Mouse (Mus musculus) B cell, adult 67 days (primary cell): ENCODE data around the gene Lin28b. TPM values are rescaled to one million over a fixed set of nuclear protein-coding genes. Genes with fewer than 3 reads are reported as not detected.

Experiments
- total RNA-seq, 2 experiments: library from RNA; stranded (reverse); gene quantifications; 4 replicates each; pipeline ENCODE4 v1.2.4; 2023

Gene Lin28b
- total RNA-seq, result not detected

DNA sequence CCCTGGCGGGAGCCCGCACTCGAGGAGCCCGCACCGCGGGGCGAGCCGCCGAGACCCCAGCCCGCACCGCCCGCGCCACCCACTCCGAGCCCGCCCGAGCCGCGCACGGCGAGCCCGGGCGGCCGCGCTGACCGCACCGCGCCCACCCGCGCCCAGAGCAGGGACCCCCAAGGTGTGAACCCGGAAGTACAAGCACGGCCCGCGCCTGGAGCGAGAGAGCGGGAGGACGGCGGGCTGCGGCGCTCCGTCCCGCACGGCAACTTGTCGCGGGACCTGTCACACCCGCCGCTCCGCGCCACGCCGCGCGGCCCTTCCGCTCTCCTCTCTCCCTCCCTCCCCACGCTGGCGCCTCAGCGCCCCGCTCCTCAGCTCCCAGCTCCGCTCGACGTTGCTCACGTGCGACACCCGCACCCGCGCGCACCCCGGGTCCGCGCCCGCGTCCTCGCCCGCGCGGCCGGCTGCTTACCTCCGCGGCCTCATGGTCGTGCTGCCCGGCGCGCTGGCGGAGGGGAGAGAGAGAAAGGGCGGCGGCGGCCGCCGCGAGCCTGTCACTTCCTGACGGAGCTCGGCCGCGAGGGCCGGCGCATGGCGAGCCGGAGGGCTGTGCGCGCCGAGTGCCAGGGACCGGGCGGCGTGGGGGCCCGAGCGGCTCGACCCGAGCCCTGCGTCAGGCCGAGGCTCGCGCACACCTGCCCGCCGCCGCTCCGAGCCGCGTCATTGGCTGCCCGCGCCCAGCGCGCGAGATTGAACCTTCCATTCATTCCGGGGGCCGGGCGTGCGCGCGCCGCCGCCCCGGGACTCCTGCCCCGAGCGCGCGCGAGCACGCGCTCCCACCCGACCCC, at the start of gene Lin28b:
TSS of gene Lin28b (minus strand) at position 635 of the 842 bp plus-strand sequence.

DNA sequence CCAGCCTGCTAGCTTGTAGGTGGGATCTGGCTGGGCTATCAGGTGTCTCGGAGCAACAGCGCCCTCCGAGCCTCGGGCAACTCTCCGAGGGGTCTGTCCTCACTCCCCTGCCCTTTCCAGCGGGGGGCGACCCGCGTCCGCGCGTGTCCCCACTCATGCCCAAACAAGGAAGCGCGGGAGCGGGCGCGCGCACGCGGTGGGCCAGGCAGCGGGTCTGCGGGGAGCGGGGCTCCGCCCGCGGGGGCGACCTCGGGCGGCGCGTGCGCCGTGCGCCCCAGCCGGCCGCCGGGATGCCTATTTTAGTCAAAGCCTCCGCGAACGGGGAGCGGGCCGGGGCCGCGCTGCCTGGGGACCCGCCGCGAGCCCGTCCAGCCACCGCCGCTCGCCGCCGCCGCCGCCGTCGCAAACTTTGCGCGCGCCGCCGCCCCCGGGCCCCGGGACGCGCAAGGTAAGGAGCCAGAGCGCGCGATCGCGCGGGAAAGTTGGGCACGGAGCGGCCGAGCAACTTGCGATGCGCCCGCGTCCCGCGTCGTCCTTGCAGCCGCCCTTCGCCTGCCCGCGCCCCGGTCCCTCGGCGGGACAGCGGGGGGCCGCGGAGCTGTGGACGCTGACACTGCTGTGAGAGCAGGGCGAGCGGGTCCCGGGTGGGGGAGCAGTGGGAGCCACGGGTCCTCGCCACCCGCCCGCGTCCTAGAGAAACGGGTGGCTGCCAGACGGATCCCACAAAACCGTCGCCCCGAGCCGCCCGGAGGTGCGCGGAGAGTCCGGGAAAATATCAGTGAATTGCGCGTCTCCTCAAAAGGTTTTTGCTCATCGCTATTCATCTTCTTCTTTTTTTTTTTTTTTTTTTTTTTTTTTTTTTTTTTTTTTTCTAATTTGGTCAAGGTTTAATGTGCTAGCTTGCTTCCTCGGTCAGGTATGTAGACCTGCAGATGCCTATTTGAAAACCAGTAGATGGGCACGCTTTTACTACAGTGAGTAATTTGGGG, 150.5 kb downstream of the Lin28b start, which contains the start of gene Bves:
TSS of gene Bves (plus strand) at position 339 of the 989 bp plus-strand sequence.

Other genes starting within 250 kb of the Lin28b start
- gene Bves, start 150.6 kb downstream of the Lin28b start, total RNA-seq, result not detected
- 10 to 100 TPM; 17.6 to 21.7 TPM for gene Hace1, start 91.4 kb upstream of the Lin28b start, total RNA-seq